Mouse (Mus musculus): ENCODE data around the gene Cblb. TPM values are rescaled to one million over a fixed set of nuclear protein-coding genes. Genes with fewer than 3 reads are reported as not detected.

Cblb gene
- polyA plus RNA-seq, 1 experiment from 2014 or later, result 18.6 TPM

DNA sequence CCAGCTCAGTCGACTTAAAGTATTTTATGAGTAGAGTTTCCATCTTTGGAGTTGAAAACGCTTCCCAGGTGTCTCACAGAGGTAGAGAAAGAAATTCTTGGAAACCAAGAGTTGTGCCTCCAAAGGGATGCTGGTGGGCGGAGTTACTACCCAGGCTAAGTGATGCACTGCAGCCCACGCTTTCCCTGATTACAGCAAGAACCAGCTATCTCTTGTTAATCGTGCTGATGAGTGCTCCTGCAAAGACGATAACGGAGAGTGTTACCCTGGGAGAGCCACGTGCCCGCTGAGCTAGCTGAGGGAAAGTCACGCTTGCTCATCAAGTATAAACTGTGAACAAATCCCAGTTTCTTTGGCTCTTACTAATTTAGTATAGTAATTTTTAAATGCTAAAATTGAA, 153.3 kb downstream of the Cblb start:
- Histone ChIP-seq H3K36me3 (ENCODE audit: control insufficient read depth, insufficient read depth, low read length) (peaks cover 3% of the 10 kb centered on the region; the same call in 1 of the 2 replicates), H3K4me3 (ENCODE audit: low read depth, low read length) (no peak overlapping the region), H3K4me1 (ENCODE audit: control insufficient read depth, insufficient read depth, low read length) (no peaks in the 10 kb centered on the region), H3K27ac (ENCODE audit: low read length) (no peak overlapping the region), H3K27me3 (ENCODE audit: control insufficient read depth, insufficient read depth, low read length) (no peaks in the 10 kb centered on the region), H3K9me3 (ENCODE audit: control insufficient read depth, low read depth, low read length) (no peaks in the 10 kb centered on the region), H3K9ac (replicated peaks; ENCODE audit: low read depth, low read length) (no peak overlapping the region), H3K4me2 (replicated peaks; ENCODE audit: low read depth, low read length) (no peak overlapping the region)
- 87% methylated on average over 10 of the region's 10 CpGs for WGBS
- ATAC-seq (ENCODE audit: insufficient number of reproducible peaks, insufficient read depth, low FRiP score, low read depth), result no peak

DNA sequence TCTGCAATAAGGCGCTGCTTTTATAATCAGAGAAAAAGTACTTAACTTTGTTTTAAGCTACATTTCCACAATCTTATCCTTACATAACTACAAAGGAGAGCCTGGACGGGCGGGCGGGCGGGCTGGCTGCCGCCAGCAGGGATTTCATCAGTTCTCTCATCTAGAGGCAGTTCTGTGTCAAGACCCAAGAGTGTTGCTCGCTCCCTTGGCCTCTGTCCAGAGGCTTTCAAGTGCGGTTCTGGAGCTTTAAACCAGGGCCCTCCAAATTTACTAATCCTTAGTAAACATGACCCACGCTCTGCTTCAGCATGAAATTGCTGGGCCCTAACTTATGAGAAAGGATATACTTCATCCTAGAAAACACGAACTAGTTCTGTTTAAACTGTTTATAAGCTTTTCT, 155.7 kb downstream of the Cblb start:
- Histone ChIP-seq H3K4me2 (replicated peaks; ENCODE audit: low read depth, low read length) (no peak overlapping the region), H3K4me3 (ENCODE audit: low read depth, low read length) (no peak overlapping the region), H3K36me3 (ENCODE audit: control insufficient read depth, insufficient read depth, low read length) (peaks cover 14% of the 10 kb centered on the region; the same call in 1 of the 2 replicates), H3K27me3 (ENCODE audit: control insufficient read depth, insufficient read depth, low read length) (no peaks in the 10 kb centered on the region), H3K9me3 (ENCODE audit: control insufficient read depth, low read depth, low read length) (no peaks in the 10 kb centered on the region), H3K9ac (replicated peaks; ENCODE audit: low read depth, low read length) (no peak overlapping the region), H3K27ac (ENCODE audit: low read length) (no peak overlapping the region), H3K4me1 (ENCODE audit: control insufficient read depth, insufficient read depth, low read length) (no peaks in the 10 kb centered on the region)
- WGBS, result 45% methylated on average over 10 of the region's 10 CpGs
- ATAC-seq (ENCODE audit: insufficient number of reproducible peaks, insufficient read depth, low FRiP score, low read depth), result no peak

DNA sequence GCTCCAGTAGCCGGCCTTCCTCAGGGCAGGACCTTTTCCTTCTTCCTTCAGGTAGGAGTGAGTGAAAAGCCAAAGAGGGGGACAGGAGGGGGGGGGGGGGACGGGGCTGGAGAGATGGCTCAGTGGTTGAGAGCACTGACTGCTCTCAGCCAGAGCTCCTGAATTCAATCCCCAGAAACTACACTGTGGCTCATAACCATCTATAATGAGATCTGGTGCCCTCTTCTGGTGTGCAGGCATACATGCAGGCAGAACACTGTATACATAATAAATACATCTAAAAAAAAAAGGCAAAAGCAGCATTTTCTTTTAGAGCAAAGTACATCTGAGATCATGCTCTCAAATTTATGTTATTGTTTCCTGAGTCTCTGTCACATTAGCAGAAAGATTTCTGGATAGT, 158.1 kb downstream of the Cblb start:
- Histone ChIP-seq H3K4me2 (replicated peaks; ENCODE audit: low read depth, low read length) (no peak overlapping the region), H3K27ac (ENCODE audit: low read length) (no peak overlapping the region), H3K27me3 (ENCODE audit: control insufficient read depth, insufficient read depth, low read length) (no peaks in the 10 kb centered on the region), H3K4me3 (ENCODE audit: low read depth, low read length) (no peak overlapping the region), H3K4me1 (ENCODE audit: control insufficient read depth, insufficient read depth, low read length) (no peaks in the 10 kb centered on the region), H3K36me3 (ENCODE audit: control insufficient read depth, insufficient read depth, low read length) (peaks cover 17% of the 10 kb centered on the region; the same call in 1 of the 2 replicates), H3K9ac (replicated peaks; ENCODE audit: low read depth, low read length) (no peak overlapping the region), H3K9me3 (ENCODE audit: control insufficient read depth, low read depth, low read length) (no peaks in the 10 kb centered on the region)
- no peak for ATAC-seq (ENCODE audit: insufficient number of reproducible peaks, insufficient read depth, low FRiP score, low read depth)
- 56% methylated on average over 1 of the region's 2 CpGs for WGBS

DNA sequence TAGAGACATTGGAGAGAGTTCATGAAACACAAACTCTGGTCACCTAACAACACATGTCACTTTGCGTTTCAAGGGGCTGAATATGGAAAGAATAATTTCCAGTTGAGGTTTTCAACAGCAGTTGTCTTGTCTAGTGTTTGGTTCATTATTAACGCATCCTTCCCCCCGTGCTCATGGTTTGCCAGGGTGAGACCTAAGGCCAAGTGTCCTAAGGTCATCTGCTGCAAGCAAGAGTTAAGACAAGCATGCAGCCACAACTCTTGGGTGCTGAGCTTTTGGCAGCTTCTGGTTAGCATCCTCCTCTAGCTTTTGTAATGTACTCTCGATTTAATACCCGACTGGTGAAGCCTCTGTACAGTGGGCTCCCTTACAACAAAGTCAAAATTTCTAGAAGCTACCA, 159.7 kb downstream of the Cblb start:
- Histone ChIP-seq H3K27ac (ENCODE audit: low read length) (no peak overlapping the region), H3K9me3 (ENCODE audit: control insufficient read depth, low read depth, low read length) (no peaks in the 10 kb centered on the region), H3K9ac (replicated peaks; ENCODE audit: low read depth, low read length) (no peak overlapping the region), H3K4me2 (replicated peaks; ENCODE audit: low read depth, low read length) (no peak overlapping the region), H3K27me3 (ENCODE audit: control insufficient read depth, insufficient read depth, low read length) (no peaks in the 10 kb centered on the region), H3K4me3 (ENCODE audit: low read depth, low read length) (no peak overlapping the region), H3K36me3 (ENCODE audit: control insufficient read depth, insufficient read depth, low read length) (peaks cover 18% of the 10 kb centered on the region; the same call in 1 of the 2 replicates), H3K4me1 (ENCODE audit: control insufficient read depth, insufficient read depth, low read length) (no peaks in the 10 kb centered on the region)
- WGBS, result 87% methylated on average over 5 of the region's 5 CpGs
- no peak for ATAC-seq (ENCODE audit: insufficient number of reproducible peaks, insufficient read depth, low FRiP score, low read depth)

DNA sequence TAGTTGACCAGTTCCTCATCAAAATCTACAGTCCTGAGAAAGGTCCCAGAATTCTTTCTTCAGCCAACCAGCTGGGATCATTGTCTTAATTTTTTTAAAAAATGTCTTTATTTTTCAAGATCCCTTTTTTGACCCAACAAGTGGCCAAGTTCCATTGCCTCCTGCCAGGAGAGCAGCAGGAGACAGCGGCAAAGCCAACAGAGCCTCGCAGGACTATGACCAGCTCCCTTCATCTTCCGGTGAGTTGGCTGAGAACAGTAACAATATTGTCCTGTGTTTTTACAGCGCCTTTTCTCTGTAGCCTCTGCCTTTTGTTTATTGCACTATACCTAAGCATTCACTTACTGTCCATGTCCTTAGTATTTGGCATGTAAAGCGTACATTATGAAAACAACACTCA, 163.0 kb downstream of the Cblb start:
- H3K36me3 ChIP-seq (ENCODE audit: control insufficient read depth, insufficient read depth, low read length), result peaks cover 21% of the 10 kb centered on the region; the same call in 1 of the 2 replicates
- WGBS, result 96% methylated on average over 5 of the region's 5 CpGs

DNA sequence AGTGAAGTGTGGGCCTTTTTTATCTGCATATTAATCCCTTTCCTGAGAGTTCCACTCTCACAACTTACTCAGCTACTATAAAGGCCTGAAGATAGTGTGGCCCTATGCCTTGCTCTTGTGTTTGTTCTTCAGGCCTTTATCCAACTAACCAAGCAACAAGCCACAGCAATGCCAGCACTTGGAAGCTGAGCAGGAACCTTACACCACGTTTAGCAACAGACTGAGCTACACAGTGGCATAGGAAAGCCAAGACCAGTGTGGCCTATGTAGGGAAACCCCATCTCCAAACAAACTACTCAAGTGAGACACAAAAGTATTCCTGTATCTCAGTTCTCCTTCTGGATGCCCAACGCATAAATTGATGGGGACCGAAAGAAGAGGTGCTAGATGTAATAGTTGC, 163.8 kb downstream of the Cblb start:
- Histone ChIP-seq H3K36me3 (ENCODE audit: control insufficient read depth, insufficient read depth, low read length) (peaks cover 16% of the 10 kb centered on the region; the same call in 1 of the 2 replicates), H3K27me3 (ENCODE audit: control insufficient read depth, insufficient read depth, low read length) (no peaks in the 10 kb centered on the region), H3K9me3 (ENCODE audit: control insufficient read depth, low read depth, low read length) (no peaks in the 10 kb centered on the region), H3K4me2 (replicated peaks; ENCODE audit: low read depth, low read length) (no peak overlapping the region), H3K4me1 (ENCODE audit: control insufficient read depth, insufficient read depth, low read length) (no peaks in the 10 kb centered on the region), H3K9ac (replicated peaks; ENCODE audit: low read depth, low read length) (no peak overlapping the region), H3K4me3 (ENCODE audit: low read depth, low read length) (no peak overlapping the region), H3K27ac (ENCODE audit: low read length) (no peak overlapping the region)
- ATAC-seq (ENCODE audit: insufficient number of reproducible peaks, insufficient read depth, low FRiP score, low read depth), result no peak
- 92% methylated on average over 3 of the region's 3 CpGs for WGBS

More for the DNA sequence above, 163.0 kb downstream of the Cblb start:
- Histone ChIP-seq H3K27ac (ENCODE audit: low read length) (no peak overlapping the region), H3K4me3 (ENCODE audit: low read depth, low read length) (no peak overlapping the region), H3K9ac (replicated peaks; ENCODE audit: low read depth, low read length) (no peak overlapping the region), H3K4me1 (ENCODE audit: control insufficient read depth, insufficient read depth, low read length) (no peaks in the 10 kb centered on the region), H3K9me3 (ENCODE audit: control insufficient read depth, low read depth, low read length) (no peaks in the 10 kb centered on the region), H3K4me2 (replicated peaks; ENCODE audit: low read depth, low read length) (no peak overlapping the region), H3K27me3 (ENCODE audit: control insufficient read depth, insufficient read depth, low read length) (no peaks in the 10 kb centered on the region)
- ATAC-seq (ENCODE audit: insufficient number of reproducible peaks, insufficient read depth, low FRiP score, low read depth), result no peak

DNA sequence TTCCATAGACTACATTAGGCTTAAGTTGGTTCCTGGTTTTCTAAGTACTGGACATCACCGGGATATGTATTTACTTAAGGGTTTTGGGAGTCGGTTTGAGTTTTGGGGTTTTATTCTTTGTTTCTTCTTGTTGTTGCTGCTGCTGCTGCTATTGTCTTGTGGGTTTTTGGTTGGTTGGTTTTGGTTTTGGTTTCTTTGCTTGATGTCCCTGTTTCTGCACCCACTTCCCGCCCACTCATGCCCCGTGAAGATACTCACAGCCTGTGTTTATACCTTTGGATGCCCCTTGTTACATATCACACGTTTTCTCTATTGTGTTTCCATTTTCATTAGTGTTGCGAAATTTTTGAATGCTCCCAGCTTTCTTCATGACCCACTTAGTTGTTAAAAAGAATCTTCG, 169.1 kb downstream of the Cblb start:
- 89% methylated on average over 7 of the region's 7 CpGs for WGBS
- Histone ChIP-seq H3K4me1 (ENCODE audit: control insufficient read depth, insufficient read depth, low read length) (no peaks in the 10 kb centered on the region), H3K27me3 (ENCODE audit: control insufficient read depth, insufficient read depth, low read length) (no peaks in the 10 kb centered on the region), H3K4me2 (replicated peaks; ENCODE audit: low read depth, low read length) (no peak overlapping the region), H3K9me3 (ENCODE audit: control insufficient read depth, low read depth, low read length) (no peaks in the 10 kb centered on the region), H3K4me3 (ENCODE audit: low read depth, low read length) (no peak overlapping the region), H3K36me3 (ENCODE audit: control insufficient read depth, insufficient read depth, low read length) (peaks cover 15% of the 10 kb centered on the region; the same call in 1 of the 2 replicates), H3K9ac (replicated peaks; ENCODE audit: low read depth, low read length) (no peak overlapping the region), H3K27ac (ENCODE audit: low read length) (no peak overlapping the region)
- ATAC-seq (ENCODE audit: insufficient number of reproducible peaks, insufficient read depth, low FRiP score, low read depth), result no peak

DNA sequence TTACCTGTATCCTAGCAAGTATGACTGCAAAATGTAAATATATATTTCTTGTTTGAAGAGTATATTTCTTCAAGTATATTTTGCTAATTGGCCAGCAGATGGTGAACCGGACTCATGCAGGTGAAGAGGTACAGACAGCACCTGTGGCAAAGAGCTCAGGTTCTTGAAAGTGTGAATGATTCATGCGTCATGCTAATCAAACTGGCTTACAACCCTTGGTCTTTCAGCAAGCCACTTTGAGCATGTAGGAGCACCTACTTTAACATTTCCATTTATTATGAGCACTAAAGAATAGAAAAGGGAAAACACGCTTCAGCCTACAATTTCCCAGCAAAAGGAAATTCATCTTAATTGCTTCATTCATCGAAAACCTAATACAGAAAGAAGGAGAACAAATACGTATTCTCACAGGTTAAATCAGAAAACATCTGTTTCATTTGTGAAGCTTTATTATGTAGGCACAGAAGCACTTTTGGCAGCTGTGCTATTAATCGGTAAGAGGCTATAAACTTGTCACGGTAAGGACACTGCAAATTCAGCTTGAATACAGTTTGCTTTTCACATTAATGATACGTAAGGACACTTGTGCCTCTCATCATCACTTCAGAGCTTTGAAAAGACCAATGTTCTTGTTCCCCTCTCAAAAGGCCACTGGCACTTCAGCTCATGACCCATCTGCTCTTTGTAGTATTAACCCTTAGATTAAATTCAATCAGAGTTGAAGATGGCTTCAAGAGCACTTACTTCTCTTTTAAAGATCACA, 180.0 kb downstream of the Cblb start:
- no peaks in the 10 kb centered on the region for H3K36me3 ChIP-seq (ENCODE audit: control insufficient read depth, insufficient read depth, low read length)
- H3K27ac ChIP-seq (ENCODE audit: low read length), result no peak overlapping the region
- no peak overlapping the region for H3K9ac ChIP-seq (replicated peaks; ENCODE audit: low read depth, low read length)
- 78% methylated on average over 8 of the region's 8 CpGs for WGBS
- no peak for ATAC-seq (ENCODE audit: insufficient number of reproducible peaks, insufficient read depth, low FRiP score, low read depth)
- H3K4me2 ChIP-seq (replicated peaks; ENCODE audit: low read depth, low read length), result no peak overlapping the region
- H3K9me3 ChIP-seq (ENCODE audit: control insufficient read depth, low read depth, low read length), result no peaks in the 10 kb centered on the region
- no peaks in the 10 kb centered on the region for H3K4me1 ChIP-seq (ENCODE audit: control insufficient read depth, insufficient read depth, low read length)
- H3K27me3 ChIP-seq (ENCODE audit: control insufficient read depth, insufficient read depth, low read length), result no peaks in the 10 kb centered on the region
- no peak overlapping the region for H3K4me3 ChIP-seq (ENCODE audit: low read depth, low read length)

DNA sequence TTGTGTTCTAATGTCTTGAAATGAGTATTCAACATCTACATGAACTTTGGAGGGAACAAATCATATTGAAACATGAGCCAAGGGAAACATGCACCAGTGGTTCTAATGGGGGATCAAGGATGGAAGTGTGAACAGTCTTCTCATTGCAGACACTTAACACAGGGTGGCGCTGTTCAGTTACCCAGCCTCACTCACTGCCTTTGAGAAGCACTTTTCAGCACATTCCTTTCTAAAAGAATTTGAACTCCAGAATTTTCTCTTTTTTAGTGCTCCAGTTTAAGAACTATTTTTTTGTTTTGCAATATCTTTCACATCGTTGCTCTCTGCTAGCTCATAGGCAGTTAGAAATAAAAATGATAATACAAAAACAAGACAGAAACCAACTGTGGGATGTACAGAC, 188.0 kb downstream of the Cblb start:
- Histone ChIP-seq H3K36me3 (ENCODE audit: control insufficient read depth, insufficient read depth, low read length) (no peaks in the 10 kb centered on the region), H3K27me3 (ENCODE audit: control insufficient read depth, insufficient read depth, low read length) (no peaks in the 10 kb centered on the region), H3K9me3 (ENCODE audit: control insufficient read depth, low read depth, low read length) (no peaks in the 10 kb centered on the region), H3K9ac (replicated peaks; ENCODE audit: low read depth, low read length) (no peak overlapping the region), H3K4me1 (ENCODE audit: control insufficient read depth, insufficient read depth, low read length) (no peaks in the 10 kb centered on the region), H3K4me3 (ENCODE audit: low read depth, low read length) (no peak overlapping the region), H3K27ac (ENCODE audit: low read length) (no peak overlapping the region), H3K4me2 (replicated peaks; ENCODE audit: low read depth, low read length) (no peak overlapping the region)
- 12% methylated on average over 2 of the region's 2 CpGs for WGBS
- ATAC-seq (ENCODE audit: insufficient number of reproducible peaks, insufficient read depth, low FRiP score, low read depth), result no peak
